Mouse (Mus musculus): ENCODE measurements around the gene Gm10801.
"Not testable (repeated sequence)": the region's sequence is repeated elsewhere in the genome, so short reads cannot be mapped to it uniquely, and the experiment has no call there.

Gene Gm10801

GRCm38 (mm10) chr2:98661937-98662336 is at the start of gene Gm10801:
Gene Gm10801 (plus strand): TSS chr2:98662237.
- DNase-seq (ENCODE audit: low spot score in 2 of 2): not testable (repeated sequence)

- not testable (repeated sequence) for DNase-seq (ENCODE audit: low spot score in 2 of 2)
Measured at GRCm38 (mm10) chr2:98667201-98667600, 5.2 kb downstream of the Gm10801 start, which contains the start of gene Gm10800. Gene Gm10800 (minus strand): TSS chr2:98667301.

GRCm38 (mm10) chr2:98697533-98697932 is 35.5 kb downstream of the Gm10801 start:
- DNase-seq (ENCODE audit: low spot score in 2 of 2): no peak

Data from urinary bladder, adult 18-20 months (tissue).